Mouse (Mus musculus) forebrain, embryonic 11.5 days (tissue): ENCODE measurements at regions not wholly inside any gene's neighbourhood (a gene's known extent, or its start where the extent isn't known, plus 50 kb on each side); places are given as distances from the start of the nearest gene placed in this dataset.

ENCODE experiments used
- ATAC-seq: fragments of 200-750 bp; cut with Nextera tagmentation; replicated peaks from 2 replicates; pipeline ENCODE4 v1.8.0; 2017; ENCODE audit warnings: moderate TSS enrichment; ENCODE audit not compliant: low FRiP score
- DNase-seq: peaks from one replicate; pipeline ENCODE4 v3.0.0-alpha.2; 2017; ENCODE audit warnings: low spot score
- H3K27ac ChIP-seq: fragments of 300-500 bp; sonication (generic); 2 replicates; pipeline ENCODE4 v1.5.1; 2014; ENCODE audit warnings: low read depth, low read length
- H3K27me3 ChIP-seq: fragments of 300-500 bp; sonication (generic); 2 replicates; pipeline ENCODE4 v1.6.1; 2014; ENCODE audit warnings: mild to moderate bottlenecking, low read length, mixed read lengths; ENCODE audit not compliant: control insufficient read depth, insufficient read depth
- H3K36me3 ChIP-seq: fragments of 300-500 bp; sonication (generic); 2 replicates; pipeline ENCODE4 v1.6.1; 2014; ENCODE audit warnings: mild to moderate bottlenecking, low read length, moderate library complexity, mixed read lengths; ENCODE audit not compliant: control insufficient read depth, insufficient read depth
- H3K4me1 ChIP-seq: fragments of 300-500 bp; sonication (generic); replicated peaks from 2 replicates; pipeline ENCODE4 v1.6.1; 2014; ENCODE audit warnings: low read length, mixed read lengths; ENCODE audit not compliant: control insufficient read depth, insufficient read depth
- H3K4me2 ChIP-seq: fragments of 300-500 bp; sonication (generic); 2 replicates; pipeline ENCODE4 v1.6.1; 2014; ENCODE audit warnings: low read depth, mild to moderate bottlenecking, low read length, moderate library complexity, mixed read lengths; ENCODE audit not compliant: severe bottlenecking
- H3K4me3 ChIP-seq: fragments of 300-500 bp; sonication (generic); 2 replicates; pipeline ENCODE4 v1.5.1; 2014; ENCODE audit warnings: low read depth, low read length
- H3K9ac ChIP-seq: fragments of 300-500 bp; sonication (generic); 2 replicates; pipeline ENCODE4 v1.6.1; 2014; ENCODE audit warnings: low read length
- H3K9me3 ChIP-seq: fragments of 300-500 bp; sonication (generic); 2 replicates; pipeline ENCODE4 v1.6.1; 2016; ENCODE audit warnings: low read length, mixed read lengths; ENCODE audit not compliant: control insufficient read depth
- WGBS: fragments of 180-500 bp; shearing (Covaris S2); extraction: QIAGEN DNeasy Blood & Tissue Kit; methylation state at CpG from one replicate; pipeline ENCODE4 v1.1.7; 2014; 5-methylcytosine and 5-hydroxymethylcytosine counted together

DNA sequence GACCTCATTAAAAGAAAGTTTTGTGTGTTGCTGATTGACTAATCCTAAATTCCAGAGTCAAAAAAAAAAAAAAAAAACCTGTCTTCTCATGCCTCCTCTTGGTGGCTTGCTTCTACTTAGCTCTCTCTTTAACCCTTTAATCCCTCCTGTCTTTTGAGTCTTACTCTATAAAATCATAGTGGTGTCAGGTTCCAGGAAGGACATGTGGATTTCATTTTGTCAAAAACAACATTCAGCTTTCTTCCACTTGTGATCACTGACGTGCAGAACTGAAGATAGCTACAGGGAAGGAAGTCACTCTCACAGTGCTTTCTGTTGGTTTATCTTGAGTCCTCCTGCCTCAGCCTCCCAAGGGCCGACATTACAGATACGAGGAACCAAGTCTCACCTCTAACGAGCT lies 132.2 kb downstream of the Lca5 start:
- DNase-seq (no peak), ATAC-seq (no peak)
- Histone ChIP-seq H3K27me3 (no peaks in the 10 kb centered on the region), H3K4me2 (no peak overlapping the region), H3K9me3 (no peaks in the 10 kb centered on the region), H3K9ac (no peak overlapping the region), H3K27ac (no peak overlapping the region), H3K36me3 (no peaks in the 10 kb centered on the region), H3K4me3 (no peak overlapping the region), H3K4me1 (no peaks in the 10 kb centered on the region)
- 74% methylated on average over 4 of the region's 4 CpGs for WGBS

- no peaks in the 10 kb centered on the region for H3K27me3 ChIP-seq
- H3K4me3 ChIP-seq: no peak overlapping the region
- no peaks in the 10 kb centered on the region for H3K36me3 ChIP-seq
These were observed 132.8 kb downstream of the Lca5 start for GRCm38 (mm10) chr9:83308092-83308491.

DNA sequence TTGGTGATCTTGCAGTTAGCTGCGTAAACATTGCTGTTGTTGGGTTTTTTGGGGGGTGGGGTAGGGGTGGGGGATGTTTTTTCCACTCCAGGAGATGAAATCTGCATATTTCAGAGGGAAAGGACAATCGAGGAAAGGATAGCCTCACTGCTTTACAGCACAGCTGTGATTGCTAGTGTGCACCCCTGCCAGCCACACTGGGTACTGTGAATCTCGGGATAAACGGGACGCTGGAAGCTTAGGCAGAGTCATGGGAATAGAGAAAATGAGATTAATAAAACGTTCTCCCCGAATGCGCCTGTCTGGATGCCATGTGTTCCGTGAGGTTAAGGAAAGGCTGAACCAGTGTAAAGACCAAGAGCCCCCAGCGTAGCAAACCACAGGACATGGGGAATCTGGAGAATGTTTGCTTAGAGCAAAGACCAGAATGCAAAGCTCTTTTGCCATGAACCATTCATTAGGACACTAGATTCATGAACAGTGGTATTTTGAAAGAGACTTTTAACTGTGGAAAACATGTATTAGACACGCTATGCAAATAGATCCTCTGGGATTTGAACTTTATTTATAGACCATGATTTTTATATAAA lies 133.5 kb downstream of the Lca5 start:
- Histone ChIP-seq H3K9ac (no peak overlapping the region), H3K36me3 (no peaks in the 10 kb centered on the region), H3K4me1 (no peaks in the 10 kb centered on the region), H3K27me3 (no peaks in the 10 kb centered on the region), H3K9me3 (no peaks in the 10 kb centered on the region), H3K4me2 (no peak overlapping the region), H3K4me3 (no peak overlapping the region), H3K27ac (no peak overlapping the region)
- DNase-seq: no peak
- WGBS: 79% methylated on average over 11 of the region's 11 CpGs
- no peak for ATAC-seq

More at GRCm38 (mm10) chr9:83308092-83308491, 132.8 kb downstream of the Lca5 start:
- Histone ChIP-seq H3K9ac (no peak overlapping the region), H3K4me1 (no peaks in the 10 kb centered on the region), H3K27ac (no peak overlapping the region), H3K4me2 (no peak overlapping the region), H3K9me3 (no peaks in the 10 kb centered on the region)
- ATAC-seq (no peak), DNase-seq (no peak)
- 88% methylated on average over 4 of the region's 4 CpGs for WGBS

GRCm38 (mm10) chr9:83304925-83305324 lies 136.0 kb downstream of the Lca5 start:
- H3K36me3 ChIP-seq: no peaks in the 10 kb centered on the region
- H3K4me1 ChIP-seq: no peaks in the 10 kb centered on the region
- H3K27ac ChIP-seq: no peak overlapping the region
- H3K4me3 ChIP-seq: no peak overlapping the region
- H3K27me3 ChIP-seq: no peaks in the 10 kb centered on the region
- H3K9ac ChIP-seq: no peak overlapping the region
- no peaks in the 10 kb centered on the region for H3K9me3 ChIP-seq
- 46% methylated on average over 7 of the region's 7 CpGs for WGBS
- no peak for DNase-seq
- ATAC-seq: no peak
- no peak overlapping the region for H3K4me2 ChIP-seq

GRCm38 (mm10) chr9:83300500-83300899 lies 140.4 kb downstream of the Lca5 start:
- no peak for ATAC-seq

DNA sequence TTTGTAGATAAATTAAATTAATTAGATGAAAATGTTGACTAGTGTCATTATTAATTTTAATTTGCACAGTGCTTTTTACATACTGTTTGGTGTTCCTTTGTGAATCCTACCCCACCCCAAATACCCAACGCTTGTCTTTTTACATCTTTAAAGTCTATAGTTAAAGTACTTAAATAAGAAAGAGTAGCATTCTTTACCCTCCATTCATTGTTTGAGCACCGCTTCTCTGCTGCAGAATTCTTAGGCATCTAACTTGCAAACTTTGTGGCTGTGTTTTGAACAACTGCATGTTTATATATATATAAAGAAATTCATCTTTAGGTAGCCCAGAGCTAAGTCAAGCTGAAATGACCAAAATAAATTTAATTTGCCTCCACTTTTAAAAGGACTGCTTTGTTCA lies 140.9 kb downstream of the Lca5 start:
- H3K4me2 ChIP-seq: no peak overlapping the region
- no peaks in the 10 kb centered on the region for H3K4me1 ChIP-seq
- H3K36me3 ChIP-seq: no peaks in the 10 kb centered on the region
- WGBS: 70% methylated on average over 2 of the region's 2 CpGs
- H3K4me3 ChIP-seq: no peak overlapping the region
- H3K9ac ChIP-seq: no peak overlapping the region
- H3K27me3 ChIP-seq: no peaks in the 10 kb centered on the region
- no peak for ATAC-seq
- DNase-seq: no peak
- H3K9me3 ChIP-seq: no peaks in the 10 kb centered on the region
- H3K27ac ChIP-seq: no peak overlapping the region

More at GRCm38 (mm10) chr9:83300500-83300899, 140.4 kb downstream of the Lca5 start:
- DNase-seq: no peak
- H3K4me3 ChIP-seq: no peak overlapping the region
- H3K4me2 ChIP-seq: no peak overlapping the region
- no peaks in the 10 kb centered on the region for H3K36me3 ChIP-seq
- 73% methylated on average over 4 of the region's 4 CpGs for WGBS
- H3K27me3 ChIP-seq: no peaks in the 10 kb centered on the region
- no peaks in the 10 kb centered on the region for H3K4me1 ChIP-seq
- no peak overlapping the region for H3K9ac ChIP-seq
- no peak overlapping the region for H3K27ac ChIP-seq
- no peaks in the 10 kb centered on the region for H3K9me3 ChIP-seq

- no peak overlapping the region for H3K4me3 ChIP-seq
- H3K9me3 ChIP-seq: no peaks in the 10 kb centered on the region
- H3K4me1 ChIP-seq: no peaks in the 10 kb centered on the region
- no peak overlapping the region for H3K9ac ChIP-seq
- no peak overlapping the region for H3K4me2 ChIP-seq
- WGBS: 67% methylated on average over 2 of the region's 2 CpGs
- no peaks in the 10 kb centered on the region for H3K27me3 ChIP-seq
- H3K36me3 ChIP-seq: no peaks in the 10 kb centered on the region
- DNase-seq (no peak), ATAC-seq (no peak)
- no peak overlapping the region for H3K27ac ChIP-seq
These were observed 141.3 kb downstream of the Lca5 start for GRCm38 (mm10) chr9:83299623-83300022.

DNA sequence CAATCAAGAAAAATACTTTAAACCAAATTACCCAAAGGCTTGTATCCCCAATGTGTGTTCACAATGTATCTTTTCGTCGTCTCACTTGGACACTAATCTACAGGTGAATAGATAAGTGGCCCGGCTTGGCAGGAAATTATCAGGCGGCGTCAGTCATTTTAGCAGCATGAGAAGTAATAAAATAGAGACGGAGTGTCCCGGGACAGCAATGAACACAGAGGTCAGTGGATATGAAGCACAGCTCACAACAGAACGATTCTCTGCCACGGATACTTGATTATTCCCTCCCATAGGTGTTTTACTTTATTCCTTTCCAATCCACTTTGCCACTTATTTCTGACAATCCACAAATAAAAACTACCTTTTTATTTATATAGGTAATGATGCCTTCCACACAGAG lies 145.5 kb downstream of the Lca5 start:
- Histone ChIP-seq H3K4me2 (no peak overlapping the region), H3K27me3 (no peaks in the 10 kb centered on the region), H3K4me3 (no peak overlapping the region), H3K4me1 (no peaks in the 10 kb centered on the region), H3K27ac (no peak overlapping the region), H3K9me3 (no peaks in the 10 kb centered on the region), H3K9ac (no peak overlapping the region), H3K36me3 (no peaks in the 10 kb centered on the region)
- ATAC-seq (no peak), DNase-seq (no peak)
- WGBS: 91% methylated on average over 9 of the region's 9 CpGs

- no peaks in the 10 kb centered on the region for H3K4me1 ChIP-seq
These were observed 146.5 kb downstream of the Lca5 start for GRCm38 (mm10) chr9:83294441-83294840.

More at GRCm38 (mm10) chr9:83294441-83294840, 146.5 kb downstream of the Lca5 start:
- no peak overlapping the region for H3K9ac ChIP-seq
- ATAC-seq: no peak
- no peaks in the 10 kb centered on the region for H3K9me3 ChIP-seq
- H3K27me3 ChIP-seq: no peaks in the 10 kb centered on the region
- H3K27ac ChIP-seq: no peak overlapping the region
- no peak overlapping the region for H3K4me2 ChIP-seq
- H3K36me3 ChIP-seq: no peaks in the 10 kb centered on the region
- WGBS: 87% methylated on average over 13 of the region's 13 CpGs
- H3K4me3 ChIP-seq: no peak overlapping the region
- DNase-seq: no peak
